Mouse (Mus musculus) E14TG2a.4 (cell line): Measurements from ENCODE around the gene Adgrv1.

Experiments
- H3K27me3 ChIP-seq: 2 replicates; pipeline ENCODE4 v1.6.1; 2014; ENCODE audit warnings: low read length, control low read depth; ENCODE audit not compliant: insufficient read depth
- H3K36me3 ChIP-seq: 2 replicates; pipeline ENCODE4 v1.6.1; 2014; ENCODE audit warnings: low read length, control low read depth; ENCODE audit not compliant: insufficient read depth
- H3K4me1 ChIP-seq: replicated peaks from 2 replicates; pipeline ENCODE4 v1.6.1; 2014; ENCODE audit warnings: low read depth, low read length, control low read depth
- H3K4me3 ChIP-seq: replicated peaks from 2 replicates; pipeline ENCODE4 v1.5.1; 2014; ENCODE audit warnings: mild to moderate bottlenecking, low read length
- H3K9me3 ChIP-seq: 2 replicates; pipeline ENCODE4 v1.6.1; 2014; ENCODE audit warnings: low read length, control low read depth
- CTCF ChIP-seq: conservative IDR thresholded peaks from 2 replicates; pipeline ENCODE4 v1.5.1; 2014; ENCODE audit warnings: low read length
- NANOG ChIP-seq: IDR thresholded peaks from 2 replicates; pipeline ENCODE4 v1.6.1; 2014; ENCODE audit warnings: borderline replicate concordance, low read length, mixed read lengths
- POU5F1 ChIP-seq: IDR thresholded peaks from 2 replicates; pipeline ENCODE4 v1.6.1; 2014; ENCODE audit warnings: low read length, borderline replicate concordance

Gene Adgrv1

GRCm38 (mm10) chr13:81132691-81133090 lies 500.3 kb downstream of the Adgrv1 start:
- TF ChIP-seq POU5F1: no peak
- no peak for TF ChIP-seq NANOG
- TF ChIP-seq CTCF: no peak
- Histone ChIP-seq H3K27me3 (no peaks in the 10 kb centered on the region), H3K4me3 (no peak overlapping the region), H3K9me3 (no peaks in the 10 kb centered on the region), H3K4me1 (peaks cover 11% of the 10 kb centered on the region), H3K36me3 (no peaks in the 10 kb centered on the region)

- Histone ChIP-seq H3K9me3 (no peaks in the 10 kb centered on the region), H3K4me1 (peaks cover 11% of the 10 kb centered on the region), H3K36me3 (no peaks in the 10 kb centered on the region), H3K4me3 (no peak overlapping the region), H3K27me3 (no peaks in the 10 kb centered on the region)
- TF ChIP-seq CTCF: no peak
- no peak for TF ChIP-seq NANOG
- no peak for TF ChIP-seq POU5F1
These were observed 501.1 kb downstream of the Adgrv1 start for GRCm38 (mm10) chr13:81131860-81132259.

GRCm38 (mm10) chr13:81130742-81131524 lies 502.0 kb downstream of the Adgrv1 start:
- Histone ChIP-seq H3K9me3 (no peaks in the 10 kb centered on the region), H3K4me3 (no peak overlapping the region), H3K27me3 (no peaks in the 10 kb centered on the region), H3K36me3 (no peaks in the 10 kb centered on the region), H3K4me1 (peaks cover 11% of the 10 kb centered on the region)
- TF ChIP-seq POU5F1 (no peak), NANOG (no peak), CTCF (no peak)

DNA sequence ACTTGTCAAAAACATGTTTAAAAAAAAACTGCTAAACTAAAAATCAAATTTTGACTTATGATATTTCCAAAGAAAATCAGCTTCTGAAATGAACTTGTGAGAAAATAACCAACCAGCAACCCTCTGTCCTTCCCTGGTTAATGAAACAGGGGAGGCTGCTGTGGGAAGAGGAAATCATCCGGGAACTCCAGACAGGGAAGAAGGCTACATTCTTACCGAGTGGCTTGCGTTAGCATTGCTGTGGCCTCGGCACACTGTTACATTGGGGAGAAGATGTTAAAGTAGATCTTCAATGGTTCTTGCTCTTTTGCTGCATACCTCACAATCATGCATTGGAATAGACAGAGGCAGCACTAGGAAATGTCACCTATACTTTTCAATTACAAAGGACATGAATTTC lies 507.1 kb downstream of the Adgrv1 start:
- H3K36me3 ChIP-seq: no peaks in the 10 kb centered on the region
- no peak for TF ChIP-seq NANOG
- no peak for TF ChIP-seq CTCF
- TF ChIP-seq POU5F1: no peak
- no peaks in the 10 kb centered on the region for H3K27me3 ChIP-seq
- no peaks in the 10 kb centered on the region for H3K4me1 ChIP-seq
- H3K4me3 ChIP-seq: no peak overlapping the region
- H3K9me3 ChIP-seq: no peaks in the 10 kb centered on the region

DNA sequence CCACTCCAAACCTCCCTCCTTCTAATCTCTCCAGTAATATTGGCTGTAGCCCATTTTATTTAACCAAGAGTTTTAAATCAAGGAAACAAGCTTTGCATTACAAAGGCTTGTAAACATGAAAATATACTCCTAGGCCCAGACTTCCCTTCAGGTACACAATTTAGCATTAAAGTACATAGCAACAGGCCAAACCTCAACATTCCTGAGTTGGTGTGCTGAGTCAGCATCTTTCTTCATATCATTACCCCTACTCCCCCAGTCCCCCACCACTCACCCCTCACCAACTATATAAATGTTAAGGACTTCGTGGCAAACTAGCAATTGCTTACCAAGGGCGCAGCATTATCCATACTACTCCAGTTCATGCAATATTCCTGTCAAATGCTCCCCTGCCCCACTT lies 510.7 kb downstream of the Adgrv1 start:
- H3K27me3 ChIP-seq: no peaks in the 10 kb centered on the region
- no peak overlapping the region for H3K4me3 ChIP-seq
- no peaks in the 10 kb centered on the region for H3K4me1 ChIP-seq
- H3K36me3 ChIP-seq: no peaks in the 10 kb centered on the region
- peaks cover 16% of the 10 kb centered on the region for H3K9me3 ChIP-seq
- no peak for TF ChIP-seq CTCF
- TF ChIP-seq NANOG: no peak
- no peak for TF ChIP-seq POU5F1

DNA sequence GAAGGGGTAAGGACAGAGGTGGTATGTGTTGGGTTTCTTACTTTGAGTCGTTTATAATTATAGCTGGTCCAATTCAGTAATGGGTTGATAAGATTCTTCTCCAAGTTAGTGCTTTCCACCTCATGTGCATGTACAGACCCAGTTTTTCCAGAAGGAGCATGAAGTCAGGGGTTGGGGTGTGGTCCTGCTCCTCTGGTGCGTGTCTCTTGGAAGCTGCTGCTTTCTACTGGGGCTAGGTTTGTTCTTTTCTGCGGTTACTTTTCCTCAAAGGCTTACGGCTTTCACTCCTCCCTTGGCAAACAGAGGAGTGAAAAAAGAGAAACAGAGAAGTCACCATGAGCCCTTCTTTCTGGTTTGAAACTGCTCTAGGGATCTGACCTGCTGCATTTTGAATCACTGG lies 522.5 kb downstream of the Adgrv1 start:
- no peak for TF ChIP-seq POU5F1
- TF ChIP-seq CTCF: no peak
- TF ChIP-seq NANOG: no peak
- Histone ChIP-seq H3K36me3 (no peaks in the 10 kb centered on the region), H3K9me3 (peaks cover 3% of the 10 kb centered on the region; the same call in 1 of the 2 replicates), H3K27me3 (no peaks in the 10 kb centered on the region), H3K4me3 (no peak overlapping the region), H3K4me1 (no peaks in the 10 kb centered on the region)

DNA sequence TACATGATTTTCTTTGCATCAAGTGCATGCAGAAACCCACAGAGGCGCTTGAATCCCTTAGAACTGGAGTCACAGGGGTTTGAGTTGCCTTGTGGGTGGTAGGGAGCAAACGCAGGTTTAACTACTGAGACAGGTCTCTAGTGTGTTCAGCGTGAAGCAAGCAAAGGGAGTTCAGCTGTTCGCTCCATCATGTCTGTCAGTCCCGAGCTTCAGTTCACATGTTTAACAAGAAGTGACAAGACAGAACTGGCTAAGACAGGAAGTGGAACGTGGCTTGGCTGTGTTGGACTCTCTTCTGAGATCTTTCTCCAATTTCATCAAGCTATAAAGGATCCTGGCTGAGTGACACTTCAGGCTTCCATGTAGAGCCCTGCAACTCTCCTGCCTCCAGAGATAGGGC lies 523.3 kb downstream of the Adgrv1 start:
- TF ChIP-seq NANOG (no peak), POU5F1 (no peak), CTCF (no peak)
- H3K4me1 ChIP-seq: no peaks in the 10 kb centered on the region
- no peak overlapping the region for H3K4me3 ChIP-seq
- no peaks in the 10 kb centered on the region for H3K36me3 ChIP-seq
- no peaks in the 10 kb centered on the region for H3K27me3 ChIP-seq
- H3K9me3 ChIP-seq: peaks cover 3% of the 10 kb centered on the region; the same call in 1 of the 2 replicates

GRCm38 (mm10) chr13:81108526-81109302 lies 524.2 kb downstream of the Adgrv1 start:
- Histone ChIP-seq H3K27me3 (no peaks in the 10 kb centered on the region), H3K4me3 (no peak overlapping the region), H3K36me3 (no peaks in the 10 kb centered on the region), H3K4me1 (no peaks in the 10 kb centered on the region), H3K9me3 (peaks cover 3% of the 10 kb centered on the region; the same call in 1 of the 2 replicates)
- no peak for TF ChIP-seq POU5F1
- TF ChIP-seq NANOG: no peak
- no peak for TF ChIP-seq CTCF
